Mouse (Mus musculus) cerebellum, postnatal 36 days (tissue): ENCODE measurements around the gene Snai1.
A peak's percentile ranks its signal among the peaks of the same experiment; 100 is the strongest.

Source experiments
- DNase-seq, 2 experiments: peaks; one replicate each; pipeline ENCODE4 v3.0.0; 2021 to 2022; ENCODE audit warnings: mixed read lengths in 2 of 2

Gene Snai1

DNA sequence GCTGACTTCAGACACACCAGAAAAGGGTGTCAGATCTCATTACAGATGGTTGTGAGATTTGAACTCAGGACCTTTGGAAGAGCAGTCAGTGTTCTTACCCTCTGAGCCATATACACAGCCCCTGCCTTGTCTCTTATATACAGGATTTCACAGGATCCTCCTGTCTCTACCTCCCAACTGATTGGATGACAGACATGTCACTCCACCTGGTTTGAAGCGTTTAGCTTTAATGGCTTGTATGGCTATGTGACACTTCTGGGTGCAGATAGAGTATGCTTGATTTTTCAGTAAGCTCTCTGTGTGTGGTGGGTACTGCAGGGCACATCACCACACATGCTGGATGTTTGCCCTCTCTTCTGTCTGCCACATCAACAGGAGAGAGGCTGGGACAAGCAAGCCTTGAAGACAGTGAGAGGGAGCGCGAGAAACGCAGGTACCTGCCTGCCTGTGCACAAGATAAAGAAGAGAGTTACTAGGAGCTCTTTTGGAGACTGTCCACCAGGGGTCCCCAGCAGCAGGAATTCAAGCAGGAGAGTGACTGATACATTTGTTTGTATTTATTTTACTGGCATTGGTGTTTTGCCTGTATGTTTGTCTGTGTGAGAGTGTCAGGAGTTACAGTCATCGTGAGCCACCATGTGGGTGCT, 18.3 kb upstream of the Snai1 start:
- no peak for DNase-seq

DNA sequence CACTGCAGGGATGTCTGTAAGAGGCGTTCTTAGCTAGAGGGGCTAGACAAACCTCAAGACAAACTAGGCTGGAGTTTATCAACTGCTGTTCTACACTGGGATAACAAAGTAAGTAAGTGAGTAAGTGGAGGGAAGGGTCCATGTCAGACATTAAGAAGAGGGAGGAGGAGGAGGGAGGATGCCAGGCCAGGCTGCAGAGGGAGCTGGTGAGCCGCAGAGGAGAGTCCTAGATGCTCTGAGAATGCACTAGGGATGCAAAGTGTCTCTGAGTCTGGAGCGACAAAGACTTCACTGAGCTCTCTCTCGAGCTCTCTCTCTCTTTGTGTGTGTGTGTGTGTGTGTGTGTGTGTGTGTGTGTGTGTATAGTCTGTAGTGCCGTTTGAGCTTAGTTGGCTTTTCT, 9.7 kb upstream of the Snai1 start:
- DNase-seq: no peak

DNA sequence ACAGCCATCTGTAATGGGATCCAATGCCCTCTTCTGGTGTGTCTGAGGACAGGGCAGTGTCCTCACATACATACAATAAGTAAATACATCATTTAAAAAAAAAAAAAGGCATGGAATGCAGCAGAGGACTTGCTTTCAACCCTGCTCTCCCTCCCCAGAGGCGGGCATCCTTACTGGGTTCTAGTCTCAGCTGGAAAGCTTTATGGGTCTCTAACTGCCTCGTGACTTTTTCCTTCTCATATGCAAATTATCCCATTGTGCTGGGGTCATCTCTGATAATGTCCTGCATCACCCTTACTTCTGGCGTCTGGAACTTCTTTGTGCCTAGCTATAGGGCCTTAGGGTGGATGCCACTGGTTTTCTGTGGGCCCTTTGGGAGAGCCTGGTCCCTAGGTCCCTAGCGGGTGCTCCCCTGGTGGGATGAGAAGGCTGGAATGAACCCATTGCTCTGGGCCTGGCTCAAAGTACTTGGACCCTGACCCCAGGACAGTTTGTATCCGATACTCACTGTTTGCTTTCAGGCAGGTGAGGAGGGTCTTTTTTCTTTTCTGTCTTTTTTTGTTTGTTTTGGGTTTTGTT, 8.0 kb upstream of the Snai1 start:
- no peak for DNase-seq

GRCm38 (mm10) chr2:167530536-167530935, 7.5 kb upstream of the Snai1 start:
- DNase-seq: no peak

DNA sequence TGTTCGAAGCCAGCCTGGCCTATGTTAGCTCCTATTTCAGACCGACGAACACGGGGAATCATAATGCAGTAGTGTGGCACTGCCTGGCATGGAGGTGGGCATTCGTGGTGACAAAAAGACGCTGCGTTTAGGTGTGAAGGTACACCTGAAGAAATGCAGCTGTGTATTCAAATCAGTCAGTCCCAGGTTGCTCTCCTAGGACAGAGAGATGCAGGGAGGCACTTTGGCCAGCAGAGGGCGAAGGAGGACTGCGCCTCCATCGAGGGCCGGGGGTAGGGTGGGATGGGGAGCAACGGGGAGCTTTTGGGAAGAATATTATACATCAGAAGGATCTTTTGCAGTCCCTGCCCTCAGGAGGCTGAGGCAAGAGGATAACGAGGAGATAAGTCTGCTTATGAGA, 5.9 kb upstream of the Snai1 start:
- DNase-seq: peak; percentile 29 to 31

- DNase-seq: no peak
These were observed 4.1 kb upstream of the Snai1 start for GRCm38 (mm10) chr2:167533880-167534279.

GRCm38 (mm10) chr2:167536320-167536945, 1.6 kb upstream of the Snai1 start:
- DNase-seq: no peak

GRCm38 (mm10) chr2:167538671-167539306, 794 bp downstream of the Snai1 start:
- no peak for DNase-seq

- no peak for DNase-seq
These were observed 1.8 kb downstream of the Snai1 start for GRCm38 (mm10) chr2:167539536-167540476.

- no peak for DNase-seq
These were observed 2.6 kb downstream of the Snai1 start for GRCm38 (mm10) chr2:167540477-167541110.

- no peak for DNase-seq
These were observed 3.3 kb downstream of the Snai1 start for GRCm38 (mm10) chr2:167541324-167541723.

GRCm38 (mm10) chr2:167541761-167542160, 3.8 kb downstream of the Snai1 start:
- DNase-seq: no peak

DNA sequence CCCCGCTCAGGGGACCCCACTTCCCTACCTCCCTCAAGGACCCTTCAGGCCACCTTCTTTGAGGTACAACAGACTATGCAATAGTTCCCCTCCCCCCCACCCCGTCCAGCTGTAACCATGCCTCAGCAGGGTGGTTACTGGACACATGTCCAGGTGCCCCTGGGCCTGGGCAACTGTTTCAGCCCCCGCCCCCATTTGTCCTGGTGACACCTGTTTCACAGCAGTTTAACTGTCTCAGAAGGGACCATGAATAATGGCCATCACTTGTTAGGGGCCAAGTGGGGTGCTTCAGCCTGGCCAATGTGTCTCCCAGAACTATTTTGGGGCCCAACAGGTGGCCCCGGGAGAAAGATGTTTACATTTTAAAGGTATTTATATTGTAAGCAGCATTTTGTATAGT, 4.4 kb downstream of the Snai1 start:
- DNase-seq: no peak

- DNase-seq: no peak
These were observed 5.4 kb downstream of the Snai1 start for GRCm38 (mm10) chr2:167543121-167544003.

DNA sequence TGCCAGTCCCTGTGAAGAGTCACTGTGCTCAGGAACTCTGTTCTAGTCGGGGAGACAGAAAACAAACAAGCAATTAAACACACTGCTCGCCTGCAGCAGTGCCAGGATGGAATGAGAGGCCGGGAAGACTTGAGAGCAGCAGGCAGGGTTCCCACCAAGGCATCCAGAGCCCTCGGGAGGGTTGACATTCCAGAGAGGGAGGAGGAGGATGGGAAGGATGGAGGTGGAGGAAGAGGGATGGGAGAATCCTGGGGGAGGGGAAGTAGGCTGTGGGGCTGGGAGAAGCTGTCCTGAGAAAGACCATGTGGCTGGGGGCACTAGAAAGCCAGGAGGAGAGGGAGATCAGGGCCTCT, 6.0 kb downstream of the Snai1 start:
- no peak for DNase-seq

- DNase-seq: no peak
These were observed 6.5 kb downstream of the Snai1 start for GRCm38 (mm10) chr2:167544456-167544855.

DNA sequence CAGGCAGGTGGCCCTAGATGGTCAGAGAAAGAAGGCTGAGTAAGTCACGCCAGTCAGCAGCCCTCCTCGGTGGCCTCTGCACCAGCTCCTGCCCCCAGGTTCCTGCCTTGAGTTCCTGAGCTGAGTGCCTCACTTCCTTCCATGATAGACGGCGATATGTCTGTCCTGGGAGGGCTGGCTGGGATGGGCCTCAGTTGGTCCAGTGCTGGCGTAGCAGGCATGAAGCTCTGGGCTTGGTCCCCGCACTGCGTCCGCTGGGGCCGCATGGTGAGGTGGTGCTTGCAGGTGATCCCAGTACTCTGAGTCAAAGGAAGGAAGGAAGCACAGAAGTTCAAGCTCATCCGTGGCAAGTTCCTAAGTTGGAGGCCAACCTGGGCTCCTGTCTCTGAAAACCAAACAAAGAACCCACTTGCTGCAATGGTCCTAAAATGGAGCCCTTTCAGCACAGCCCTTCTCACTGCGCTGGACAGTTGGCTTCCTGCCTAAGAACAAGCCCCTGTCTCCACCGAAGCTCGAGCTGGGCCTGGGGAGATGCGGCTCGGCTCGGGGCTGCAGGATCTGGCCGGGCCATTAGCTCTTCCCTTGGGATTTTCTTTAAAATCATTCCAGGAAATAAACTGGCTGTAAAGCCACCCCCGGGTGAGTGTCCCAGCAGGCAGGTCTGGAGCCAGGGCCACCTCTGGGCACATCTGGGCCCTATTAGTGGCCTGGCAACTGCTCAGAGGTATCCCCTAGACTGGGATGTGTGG, 8.6 kb downstream of the Snai1 start:
- DNase-seq: no peak

- DNase-seq: no peak
These were observed 9.4 kb downstream of the Snai1 start for GRCm38 (mm10) chr2:167547444-167547843.

GRCm38 (mm10) chr2:167548961-167549360, 11.0 kb downstream of the Snai1 start:
- DNase-seq: no peak

GRCm38 (mm10) chr2:167550341-167550854, 12.4 kb downstream of the Snai1 start:
- no peak for DNase-seq
